Mouse (Mus musculus) testis, adult 2 months (tissue): ENCODE measurements around the gene Wnt5b.

Experiments used
- CTCF ChIP-seq: fragments of 200-500 bp; IDR thresholded peaks from 2 replicates; pipeline ENCODE4 v1.5.1; 2012; ENCODE audit warnings: low read depth, mild to moderate bottlenecking, inconsistent platforms, low read length, moderate library complexity; ENCODE audit not compliant: control insufficient read depth, insufficient read depth, insufficient replicate concordance
- POLR2A ChIP-seq: fragments of 200-500 bp; IDR thresholded peaks from 2 replicates; pipeline ENCODE4 v1.6.1; 2012; ENCODE audit warnings: low read depth, mild to moderate bottlenecking, inconsistent platforms, low read length, moderate library complexity; ENCODE audit not compliant: control insufficient read depth

GRCm38 (mm10) chr6:119451981-119452499 lies 92.1 kb downstream of the Wnt5b start:
- TF ChIP-seq POLR2A (no peak), CTCF (no peak)
